In genomic region chr10:63908878-63909277, GRCm38 (mm10) we compare ENCODE assay signal across 26 mouse cellular contexts. TPM values are rescaled to one million over a fixed set of nuclear protein-coding genes. Genes with fewer than 3 reads are reported as not detected.
DNase-seq lines count a peak whose midpoint lies in the region; TF ChIP-seq lines count a peak whose summit lies in the region.
"Had no signal": no experiment of that assay in that cellular context is flagged by ENCODE, and none has a peak within 500 bp of the region (broad histone marks: within the 10 kb centered on the region; RNA-seq: fewer than 3 reads in every experiment).

No protein-coding gene starts in this region.

- intact Hi-C loops in left cerebral cortex, postnatal 4 days (cut with DNase I) = no loop called here

- no peak overlapping the region for H3K4me3 ChIP-seq in embryonic fibroblast, embryonic 13.5 days (ENCODE audit: insufficient read depth, low read length)
- H3K4me3 ChIP-seq: embryonic facial prominence, embryonic 10.5 days; embryonic facial prominence, embryonic 12.5 days; erythroblast, embryonic 14.5 days; forebrain, embryonic 10.5 days; forebrain, embryonic 12.5 days; forebrain, embryonic 15.5 days had no signal

- no peak for TF ChIP-seq CTCF in embryonic fibroblast, embryonic 13.5 days (IDR thresholded peaks at IDR 0.05; ENCODE audit: borderline replicate concordance, insufficient read depth, low read length)

- no peak for TF ChIP-seq POLR2A in embryonic fibroblast, embryonic 13.5 days (IDR thresholded peaks at IDR 0.05; ENCODE audit: low read depth, low read length)

- peaks cover 5% of the 10 kb centered on the region for H3K4me1 ChIP-seq in embryonic fibroblast, embryonic 13.5 days (ENCODE audit: control insufficient read depth, insufficient read depth, low read length)
- H3K4me1 ChIP-seq: embryonic facial prominence, embryonic 12.5 days; forebrain, embryonic 10.5 days; forebrain, embryonic 12.5 days; forebrain, embryonic 15.5 days had no signal

- peak overlapping the region; percentile 85 for H3K27ac ChIP-seq in embryonic fibroblast, embryonic 13.5 days (ENCODE audit: insufficient read depth, low read length)
- H3K27ac ChIP-seq: embryonic facial prominence, embryonic 10.5 days; embryonic facial prominence, embryonic 12.5 days; forebrain, embryonic 10.5 days; forebrain, embryonic 12.5 days; forebrain, embryonic 15.5 days had no signal

- DNase-seq in 3134 (ENCODE audit: extremely low read depth, insufficient read length, low spot score) = peak; percentile 20
- peak; percentile 20 for DNase-seq in 3T3-L1 (ENCODE audit: low read depth, low spot score)
- DNase-seq in urinary bladder, postnatal 14 days (ENCODE audit: low spot score) = no peak
- DNase-seq in left cerebral cortex, postnatal 4 days = no peak
- DNase-seq: adrenal gland, adult 8-10 months; adrenal gland, postnatal 14 days; adrenal gland, postnatal 36 days; cerebellum, adult 11-12 months; cerebellum, adult 2 months; cerebellum, adult 9-10 months; cerebellum, postnatal 10 days; cerebellum, postnatal 25 days; forebrain, postnatal 0 days had no signal

RNA-seq across cellular contexts. Expression of gene Gm10118, which starts 18.4 kb away (rescaled TPM):
- not detected in 2 replicates for polyA plus RNA-seq in embryonic fibroblast, embryonic 13.5 days (2011; ENCODE audit: insufficient read length, low read depth, missing spikeins)
- total RNA-seq in left cerebral cortex, postnatal 4 days (2021) = 1 to 10 TPM; 3.5 to 4.3 TPM
- total RNA-seq: adrenal gland, adult 18-20 months; adrenal gland, adult 8-10 months; adrenal gland, postnatal 14 days; adrenal gland, postnatal 36 days; ES-E14; MEL had no signal
- polyA plus RNA-seq: activated CD4-positive, CD25-positive, alpha-beta regulatory T cell, adult 4 months; C2C12; embryonic facial prominence, embryonic 10.5 days; embryonic facial prominence, embryonic 12.5 days; erythroblast, embryonic 14.5 days; Patski had no signal

Comparison
In these comparisons a context has a peak if more than half of its experiments do, and no peak if none do; other contexts are left out.
1. DNase-seq: peak in 3134 (single experiment) and 3T3-L1 (single experiment); none in urinary bladder, postnatal 14 days (single experiment) and left cerebral cortex, postnatal 4 days (single experiment).